Mouse (Mus musculus): ENCODE measurements around the gene Ears2. TPM values are rescaled to one million over a fixed set of nuclear protein-coding genes. Genes with fewer than 3 reads are reported as not detected.
A peak's percentile ranks its signal among the peaks of the same experiment; 100 is the strongest.
"Not testable (repeated sequence)": the region's sequence is repeated elsewhere in the genome, so short reads cannot be mapped to it uniquely, and the experiment has no call there.

The Ears2 gene
- polyA plus RNA-seq (2015; fragmentation: Nextera tagmentation; extraction: Ambion mirVana), result 16.0 and 16.3 TPM in 2 replicates

GRCm38 (mm10) chr7:122066945-122067516, at the start of gene Ears2, which contains the start of gene Ubfd1:
Gene Ears2 (minus strand): TSS chr7:122067263.
Gene Ubfd1 (plus strand): TSS chr7:122067175.
- peak within 1 kb of the TSS; percentile 99 for H3K9ac ChIP-seq
- H3K4me1 ChIP-seq, result peaks cover 27% of the 10 kb centered on the region
- H3K27ac ChIP-seq, result peak within 1 kb of the TSS; percentile 99
- peaks cover 36% of the 10 kb centered on the region for H3K36me3 ChIP-seq
- ATAC-seq (ENCODE audit: insufficient number of reproducible peaks, low FRiP score, low TSS enrichment, low read depth), result peak; percentile 98
- H3K4me2 ChIP-seq, result peak within 1 kb of the TSS; percentile 67
- no peaks in the 10 kb centered on the region for H3K27me3 ChIP-seq
- H3K9me3 ChIP-seq, result no peaks in the 10 kb centered on the region
- WGBS, result 0% methylated on average over 53 of the region's 60 CpGs
- H3K4me3 ChIP-seq, result peak within 1 kb of the TSS; percentile 100

GRCm38 (mm10) chr7:122108206-122108605, 41.1 kb upstream of the Ears2 start:
- Histone ChIP-seq H3K4me1 (no peaks in the 10 kb centered on the region), H3K27me3 (no peaks in the 10 kb centered on the region), H3K4me3 (no peak overlapping the region), H3K9me3 (no peaks in the 10 kb centered on the region), H3K4me2 (no peak overlapping the region), H3K27ac (no peak overlapping the region), H3K9ac (no peak overlapping the region), H3K36me3 (peaks cover 16% of the 10 kb centered on the region)
- no peak for ATAC-seq (ENCODE audit: insufficient number of reproducible peaks, low FRiP score, low TSS enrichment, low read depth)
- 93% methylated on average over 6 of the region's 6 CpGs for WGBS

- peaks cover 18% of the 10 kb centered on the region for H3K36me3 ChIP-seq
- H3K4me2 ChIP-seq, result peak within 1 kb of the TSS; percentile 75
- WGBS, result under 1% methylated on average over 43 of the region's 43 CpGs
- peak; percentile 96 for ATAC-seq (ENCODE audit: insufficient number of reproducible peaks, low FRiP score, low TSS enrichment, low read depth)
- no peaks in the 10 kb centered on the region for H3K9me3 ChIP-seq
- peaks cover 14% of the 10 kb centered on the region for H3K4me1 ChIP-seq
- H3K4me3 ChIP-seq, result peak within 1 kb of the TSS; percentile 67
- H3K9ac ChIP-seq, result peak within 1 kb of the TSS; percentile 67
- H3K27me3 ChIP-seq, result no peaks in the 10 kb centered on the region
- no peak within 1 kb of the TSS for H3K27ac ChIP-seq
Observed at GRCm38 (mm10) chr7:122101747-122102244, 34.7 kb upstream of the Ears2 start, which contains the start of gene Ndufab1. Gene Ndufab1 (minus strand): TSS chr7:122101886.

- H3K4me3 ChIP-seq, result peak overlapping the region; percentile 67
- peak overlapping the region; percentile 67 for H3K9ac ChIP-seq
- not testable (repeated sequence) for H3K27me3 ChIP-seq, H3K27ac ChIP-seq, H3K9me3 ChIP-seq
- H3K36me3 ChIP-seq, result peaks cover 21% of the 10 kb centered on the region
- peaks cover 14% of the 10 kb centered on the region for H3K4me1 ChIP-seq
- 5% methylated on average over 28 of the region's 28 CpGs for WGBS
- ATAC-seq (ENCODE audit: insufficient number of reproducible peaks, low FRiP score, low TSS enrichment, low read depth), result peak; percentile 69
- H3K4me2 ChIP-seq, result peak overlapping the region; percentile 75
Observed at GRCm38 (mm10) chr7:122101014-122101746, 34.1 kb upstream of the Ears2 start.

- H3K27ac ChIP-seq, result no peak overlapping the region
- no peaks in the 10 kb centered on the region for H3K9me3 ChIP-seq
- no peaks in the 10 kb centered on the region for H3K27me3 ChIP-seq
- H3K9ac ChIP-seq, result no peak overlapping the region
- H3K4me3 ChIP-seq, result no peak overlapping the region
- H3K4me1 ChIP-seq, result peaks cover 14% of the 10 kb centered on the region
- WGBS, result 59% methylated on average over 4 of the region's 4 CpGs
- H3K4me2 ChIP-seq, result no peak overlapping the region
- ATAC-seq (ENCODE audit: insufficient number of reproducible peaks, low FRiP score, low TSS enrichment, low read depth), result no peak
- H3K36me3 ChIP-seq, result peaks cover 40% of the 10 kb centered on the region
Observed at GRCm38 (mm10) chr7:122099222-122099621, 32.2 kb upstream of the Ears2 start.

GRCm38 (mm10) chr7:122098009-122098408, 30.9 kb upstream of the Ears2 start:
- Histone ChIP-seq H3K4me2 (no peak overlapping the region), H3K27ac (no peak overlapping the region), H3K27me3 (no peaks in the 10 kb centered on the region), H3K9ac (no peak overlapping the region), H3K4me1 (peaks cover 14% of the 10 kb centered on the region), H3K36me3 (peaks cover 49% of the 10 kb centered on the region), H3K4me3 (no peak overlapping the region), H3K9me3 (no peaks in the 10 kb centered on the region)
- 89% methylated on average over 3 of the region's 3 CpGs for WGBS
- no peak for ATAC-seq (ENCODE audit: insufficient number of reproducible peaks, low FRiP score, low TSS enrichment, low read depth)

- no peak for ATAC-seq (ENCODE audit: insufficient number of reproducible peaks, low FRiP score, low TSS enrichment, low read depth)
- 92% methylated on average over 2 of the region's 2 CpGs for WGBS
- H3K4me2 ChIP-seq, result no peak overlapping the region
- peaks cover 77% of the 10 kb centered on the region for H3K36me3 ChIP-seq
- H3K27me3 ChIP-seq, result no peaks in the 10 kb centered on the region
- H3K9ac ChIP-seq, result no peak overlapping the region
- no peaks in the 10 kb centered on the region for H3K9me3 ChIP-seq
- H3K27ac ChIP-seq, result no peak overlapping the region
- H3K4me3 ChIP-seq, result no peak overlapping the region
- H3K4me1 ChIP-seq, result peaks cover under 1% of the 10 kb centered on the region; the same call in 1 of the 2 replicates
Observed at GRCm38 (mm10) chr7:122094564-122095330, 27.7 kb upstream of the Ears2 start.

- no peak for ATAC-seq (ENCODE audit: insufficient number of reproducible peaks, low FRiP score, low TSS enrichment, low read depth)
- 90% methylated on average over 11 of the region's 11 CpGs for WGBS
- Histone ChIP-seq H3K4me3 (no peak overlapping the region), H3K9ac (no peak overlapping the region), H3K9me3 (no peaks in the 10 kb centered on the region), H3K27me3 (no peaks in the 10 kb centered on the region), H3K4me1 (no peaks in the 10 kb centered on the region), H3K4me2 (no peak overlapping the region), H3K27ac (no peak overlapping the region), H3K36me3 (peaks cover 88% of the 10 kb centered on the region)
Observed at GRCm38 (mm10) chr7:122087195-122087982, 20.3 kb upstream of the Ears2 start.

GRCm38 (mm10) chr7:122081071-122081470, 14.0 kb upstream of the Ears2 start:
- H3K9me3 ChIP-seq, result no peaks in the 10 kb centered on the region
- H3K4me1 ChIP-seq, result no peaks in the 10 kb centered on the region
- no peak overlapping the region for H3K9ac ChIP-seq
- H3K4me3 ChIP-seq, result no peak overlapping the region
- H3K27ac ChIP-seq, result no peak overlapping the region
- H3K36me3 ChIP-seq, result peaks cover 87% of the 10 kb centered on the region
- no peak overlapping the region for H3K4me2 ChIP-seq
- H3K27me3 ChIP-seq, result no peaks in the 10 kb centered on the region
- no peak for ATAC-seq (ENCODE audit: insufficient number of reproducible peaks, low FRiP score, low TSS enrichment, low read depth)
- 100% methylated on average over 1 of the region's 1 CpGs for WGBS

- no peak for ATAC-seq (ENCODE audit: insufficient number of reproducible peaks, low FRiP score, low TSS enrichment, low read depth)
- H3K9ac ChIP-seq, result no peak overlapping the region
- no peak overlapping the region for H3K27ac ChIP-seq
- H3K4me1 ChIP-seq, result no peaks in the 10 kb centered on the region
- no peak overlapping the region for H3K4me3 ChIP-seq
- WGBS, result 93% methylated on average over 8 of the region's 8 CpGs
- peaks cover 89% of the 10 kb centered on the region for H3K36me3 ChIP-seq
- no peaks in the 10 kb centered on the region for H3K9me3 ChIP-seq
- H3K27me3 ChIP-seq, result no peaks in the 10 kb centered on the region
- H3K4me2 ChIP-seq, result no peak overlapping the region
Observed at GRCm38 (mm10) chr7:122079798-122080554, 12.9 kb upstream of the Ears2 start.
